Mouse (Mus musculus): ENCODE results near the gene Tnfsf13. TPM values are rescaled to one million over a fixed set of nuclear protein-coding genes. Genes with fewer than 3 reads are reported as not detected.

Gene Tnfsf13
- polyA plus RNA-seq (2014; fragmentation: Illumina TruSeq; extraction: RNeasy Lipid Tissue Mini Kit (QIAGEN cat#74804); ENCODE audit: low read depth, low replicate concordance), result 38.2 TPM

DNA sequence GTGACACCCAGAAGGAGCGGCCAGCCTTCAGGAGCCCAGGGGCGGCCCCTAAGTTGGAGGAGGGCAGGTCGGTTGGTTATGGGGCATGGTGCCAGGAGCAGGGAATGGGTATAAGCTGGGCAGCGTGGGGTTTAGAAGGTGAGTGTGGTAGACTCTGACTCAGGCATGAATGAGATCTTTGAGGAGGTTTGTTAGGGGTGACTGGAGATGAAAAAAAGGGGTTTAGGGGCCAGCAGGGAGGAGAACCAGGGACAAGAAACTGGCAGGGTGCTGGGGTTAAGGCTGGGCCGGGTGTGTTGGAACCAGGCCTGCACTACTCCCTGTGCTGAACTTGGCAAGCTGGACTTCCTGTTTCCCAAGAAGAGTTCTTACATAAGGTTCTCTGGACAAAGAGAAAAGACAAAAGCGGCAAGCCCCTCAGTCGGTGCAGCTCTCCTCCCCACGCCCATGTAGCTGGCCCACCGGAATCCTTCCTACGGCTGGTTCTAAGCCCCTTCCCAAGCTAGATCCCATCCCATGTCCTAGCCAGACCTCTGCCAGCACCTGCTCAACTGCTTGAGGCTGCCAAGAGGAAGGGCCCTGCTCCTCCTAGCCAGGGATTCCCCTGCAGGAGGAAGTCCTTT is at the start of gene Tnfsf13:
Gene Tnfsf13, minus strand, starts transcription at position 259 of the 623 bp plus-strand sequence.

DNA sequence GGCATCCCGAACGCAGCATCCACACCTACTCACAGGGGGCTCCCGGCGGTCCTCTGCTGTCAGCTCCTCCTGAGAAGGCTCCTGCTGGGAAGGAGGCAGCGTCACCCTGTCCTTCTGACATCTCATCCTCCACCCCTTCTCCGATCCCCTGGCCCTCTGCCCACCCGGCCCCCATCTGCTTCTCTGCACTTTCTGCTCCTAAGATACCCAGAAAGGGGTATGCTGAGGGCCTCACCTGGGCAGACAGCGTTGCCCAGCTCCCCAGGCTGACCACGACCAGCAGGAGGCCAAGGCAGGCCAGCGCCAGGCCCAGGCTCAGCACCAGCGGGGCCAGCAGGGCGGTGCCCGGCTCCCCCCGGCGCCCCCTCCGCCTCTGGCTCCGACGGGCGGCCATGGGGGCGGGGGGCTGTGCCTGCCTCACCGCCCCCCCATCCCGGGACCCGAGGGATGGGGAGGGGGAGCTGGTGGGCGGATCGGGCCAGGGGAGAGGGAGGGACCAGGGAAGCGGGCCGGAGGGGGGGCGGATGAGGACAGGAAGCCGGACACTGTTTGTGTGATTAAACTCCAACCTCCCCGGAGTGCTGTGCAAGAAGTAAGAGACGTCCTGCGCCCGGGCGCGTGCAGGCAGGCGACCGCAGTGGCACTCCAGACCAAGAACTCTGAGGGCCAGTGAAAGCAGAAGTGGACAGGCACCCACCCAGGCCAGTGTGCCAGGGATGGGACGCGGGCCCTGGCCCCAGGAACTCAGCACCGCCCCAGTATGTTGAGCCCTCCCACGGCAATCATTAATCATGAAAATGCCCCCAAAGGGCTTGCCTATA is 10.0 kb upstream of the Tnfsf13 start, which contains the start of the genes Tnfsf12 and Tnfsfm13:
Gene Tnfsf12, minus strand, starts transcription at position 489 of the 821 bp plus-strand sequence.
Gene Tnfsfm13, minus strand, starts transcription at position 738 of the 821 bp plus-strand sequence.

DNA sequence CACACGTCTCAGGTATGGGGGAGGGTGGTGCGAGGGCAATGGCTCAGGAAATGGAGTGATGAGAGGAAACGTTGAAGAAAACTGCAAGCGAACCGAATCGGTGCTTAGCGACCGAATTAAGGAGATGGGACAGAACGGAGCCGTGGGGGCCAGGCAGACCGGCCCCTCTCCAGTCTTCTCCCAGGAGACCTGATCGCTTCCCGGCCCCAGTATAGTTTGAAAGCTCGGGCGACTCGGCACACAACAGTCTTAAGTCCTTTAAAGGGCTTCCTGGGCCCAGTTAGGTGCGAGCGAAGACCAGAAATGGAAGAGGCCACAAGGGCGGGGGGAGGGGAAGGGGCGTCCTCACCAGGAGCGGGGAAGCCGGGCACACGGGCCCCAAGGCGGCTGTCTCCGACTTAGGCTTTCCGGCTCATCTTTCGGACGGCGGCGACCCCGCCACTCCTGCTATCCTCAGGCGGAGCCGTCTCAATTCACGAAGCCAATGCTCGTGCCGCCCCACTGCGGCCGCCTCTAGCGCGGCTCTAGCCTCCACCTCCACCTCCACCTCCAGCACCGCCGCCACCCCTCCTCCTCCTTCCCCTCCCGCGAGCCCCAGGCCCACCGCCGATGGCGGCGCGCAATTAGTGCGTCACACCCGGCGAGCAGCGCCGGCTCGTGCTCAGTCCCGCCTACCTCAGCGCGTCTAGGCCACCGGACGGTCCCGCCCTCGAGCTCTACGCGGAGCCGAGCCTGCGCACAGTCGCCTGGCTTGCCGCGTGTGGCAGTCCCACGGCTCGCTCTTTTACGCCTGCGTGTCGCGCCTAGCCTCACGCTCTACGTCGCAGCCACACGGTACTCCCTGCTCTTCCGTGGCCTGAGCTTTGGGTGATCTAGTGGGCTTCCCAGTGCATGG is 4.0 kb downstream of the Tnfsf13 start, which contains the start of gene Senp3:
Gene Senp3, minus strand, starts transcription at position 771 of the 895 bp plus-strand sequence.

DNA sequence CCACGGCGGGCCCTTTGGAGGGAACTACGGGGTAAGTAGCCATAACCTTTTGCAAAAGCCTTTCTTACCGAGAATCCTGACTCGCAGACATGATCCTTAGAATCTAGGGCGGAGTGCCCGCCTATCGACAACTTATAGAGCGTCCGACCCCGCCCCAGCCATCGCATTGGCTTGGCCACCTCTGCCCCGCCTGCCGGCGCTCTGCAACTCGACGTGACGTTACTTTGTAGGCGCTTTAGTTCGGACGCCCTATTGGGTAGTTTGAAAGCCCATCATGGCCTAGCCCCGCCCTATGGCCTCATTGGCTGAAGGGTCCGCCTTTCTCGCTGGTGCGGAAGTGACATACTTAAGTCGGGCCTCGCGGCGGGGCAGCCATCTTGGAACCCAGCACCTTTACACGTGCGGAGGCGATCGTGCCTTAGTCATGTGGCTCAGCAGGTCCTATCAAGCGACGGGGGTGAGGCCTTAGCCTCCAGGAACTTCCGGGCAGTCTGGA is 13.3 kb downstream of the Tnfsf13 start, which contains the start of gene Eif4a1:
Gene Eif4a1, minus strand, starts transcription at position 213 of the 496 bp plus-strand sequence.

DNA sequence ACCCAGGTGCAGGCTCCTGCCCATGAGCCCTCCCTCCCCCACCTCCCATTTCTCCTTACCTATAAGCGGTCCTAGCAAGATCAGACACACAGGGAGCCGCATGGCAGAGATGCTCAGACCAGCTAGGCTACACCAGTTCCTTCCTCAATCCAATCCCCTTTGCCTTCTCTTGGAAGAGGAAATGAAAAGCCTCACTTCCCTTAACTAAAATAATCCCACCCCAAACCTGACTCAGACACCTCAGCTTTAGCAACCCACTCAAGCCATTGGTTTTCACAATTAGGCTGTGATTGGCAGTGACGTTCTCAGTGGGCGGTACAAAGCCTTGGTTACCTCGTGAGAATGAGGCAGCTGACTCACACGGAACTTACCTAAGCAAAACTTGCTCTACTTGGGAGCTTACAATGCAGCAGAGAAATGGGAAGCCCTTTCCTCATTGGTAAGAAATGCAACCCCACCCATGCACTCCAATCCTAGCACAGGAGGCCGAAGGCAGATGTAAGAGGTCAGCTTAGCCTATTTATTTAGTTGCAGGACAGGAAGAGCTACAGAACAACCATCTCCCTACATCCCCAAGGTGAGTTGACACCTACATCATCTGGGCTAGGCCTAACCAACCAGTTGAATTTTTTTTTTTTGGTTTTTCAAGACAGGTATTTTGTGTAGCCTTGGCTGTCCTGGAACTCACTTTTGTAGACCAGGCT is 19.5 kb downstream of the Tnfsf13 start, which contains the start of gene Cd68:
Gene Cd68, minus strand, starts transcription at position 193 of the 704 bp plus-strand sequence.

DNA sequence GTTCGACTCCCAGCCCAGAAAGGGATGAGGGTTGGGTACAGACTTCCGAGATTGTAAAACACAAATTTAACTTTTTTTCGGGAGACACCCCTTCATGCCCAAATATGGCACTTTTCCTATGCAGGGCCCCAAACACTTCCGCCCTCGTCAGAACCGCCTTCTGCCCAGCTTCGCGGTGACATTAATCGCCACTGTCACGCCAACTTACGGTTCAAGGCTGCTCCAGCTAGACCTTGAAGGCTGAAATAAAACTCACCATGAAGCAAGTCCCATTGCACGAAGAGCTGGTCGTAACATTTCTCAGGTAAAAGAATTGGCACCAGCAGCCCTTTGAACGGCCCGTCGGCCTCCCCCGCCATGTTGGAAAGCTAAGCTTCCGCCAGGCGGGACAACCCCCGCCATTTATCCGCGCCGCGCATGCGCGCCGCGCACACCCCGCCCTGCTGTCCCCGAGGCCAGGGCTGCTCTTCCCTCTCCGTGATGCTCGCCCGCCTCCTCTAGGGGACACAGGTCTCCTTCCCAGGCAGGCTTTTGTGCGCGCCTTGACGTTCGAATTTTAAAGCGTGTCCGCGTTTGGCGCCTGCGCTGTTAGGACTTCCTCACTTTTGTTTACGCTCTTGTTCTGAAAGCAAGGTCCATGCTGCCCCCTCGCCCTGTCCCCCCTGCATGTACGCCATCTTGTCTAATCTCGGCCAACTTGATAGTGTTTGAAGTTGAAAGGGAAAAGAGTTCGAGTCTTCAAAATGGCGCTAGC is 23.2 kb downstream of the Tnfsf13 start, which contains the start of gene Mpdu1:
Gene Mpdu1, minus strand, starts transcription at position 430 of the 754 bp plus-strand sequence.

DNA sequence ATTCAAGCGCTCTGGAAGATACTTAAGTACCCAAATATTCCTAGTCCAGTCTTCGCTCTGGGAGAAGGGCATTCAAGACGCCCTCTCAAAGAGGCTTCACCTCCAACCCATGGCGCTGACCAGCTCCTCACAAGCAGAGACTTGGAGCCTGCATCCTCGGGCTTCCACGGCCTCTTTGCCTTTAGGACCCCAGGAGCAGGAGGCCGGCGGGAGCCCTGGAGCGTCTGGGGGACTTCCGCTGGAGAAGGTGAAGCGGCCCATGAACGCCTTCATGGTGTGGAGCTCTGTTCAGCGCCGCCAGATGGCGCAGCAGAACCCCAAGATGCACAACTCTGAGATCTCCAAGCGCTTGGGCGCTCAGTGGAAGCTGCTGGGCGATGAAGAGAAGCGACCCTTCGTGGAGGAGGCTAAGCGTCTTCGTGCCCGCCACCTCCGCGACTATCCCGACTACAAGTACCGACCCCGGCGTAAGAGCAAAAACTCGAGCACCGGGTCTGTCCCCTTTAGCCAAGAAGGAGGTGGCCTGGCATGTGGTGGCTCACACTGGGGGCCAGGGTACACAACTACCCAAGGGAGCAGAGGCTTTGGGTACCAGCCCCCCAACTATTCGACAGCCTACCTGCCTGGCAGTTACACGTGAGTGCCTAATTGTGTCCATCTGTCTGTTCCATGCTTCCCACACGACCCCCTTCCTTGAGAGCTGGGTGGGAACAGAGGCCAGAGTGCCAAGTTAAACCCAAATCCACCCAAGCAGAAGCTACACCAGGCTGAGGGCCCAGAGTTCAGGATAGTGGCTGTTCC is 30.1 kb downstream of the Tnfsf13 start, which contains the start of gene Sox15:
Gene Sox15, plus strand, starts transcription at position 51 of the 801 bp plus-strand sequence.

Other genes with a start within 250 kb of the Tnfsf13 start
- 0.13 TPM for gene Dnah2, start 136.7 kb downstream of the Tnfsf13 start, polyA plus RNA-seq (2014; fragmentation: Illumina TruSeq; extraction: RNeasy Lipid Tissue Mini Kit (QIAGEN cat#74804); ENCODE audit: low read depth, low replicate concordance)
- gene Efnb3, start 125.6 kb downstream of the Tnfsf13 start, polyA plus RNA-seq (2014; fragmentation: Illumina TruSeq; extraction: RNeasy Lipid Tissue Mini Kit (QIAGEN cat#74804); ENCODE audit: low read depth, low replicate concordance), result 0.38 TPM
- gene Wrap53, start 105.5 kb downstream of the Tnfsf13 start, polyA plus RNA-seq (2014; fragmentation: Illumina TruSeq; extraction: RNeasy Lipid Tissue Mini Kit (QIAGEN cat#74804); ENCODE audit: low read depth, low replicate concordance), result 1.9 TPM
- gene Trp53, start 105.4 kb downstream of the Tnfsf13 start, polyA plus RNA-seq (2014; fragmentation: Illumina TruSeq; extraction: RNeasy Lipid Tissue Mini Kit (QIAGEN cat#74804); ENCODE audit: low read depth, low replicate concordance), result 6.8 TPM
- gene Atp1b2, start 79.8 kb downstream of the Tnfsf13 start, polyA plus RNA-seq (2014; fragmentation: Illumina TruSeq; extraction: RNeasy Lipid Tissue Mini Kit (QIAGEN cat#74804); ENCODE audit: low read depth, low replicate concordance), result 6.9 TPM
- gene Shbg, start 67.9 kb downstream of the Tnfsf13 start, polyA plus RNA-seq (2014; fragmentation: Illumina TruSeq; extraction: RNeasy Lipid Tissue Mini Kit (QIAGEN cat#74804); ENCODE audit: low read depth, low replicate concordance), result not detected
- gene Sat2, start 63.8 kb downstream of the Tnfsf13 start, polyA plus RNA-seq (2014; fragmentation: Illumina TruSeq; extraction: RNeasy Lipid Tissue Mini Kit (QIAGEN cat#74804); ENCODE audit: low read depth, low replicate concordance), result 1.7 TPM
- 12.4 TPM for gene Fxr2, start 52.8 kb downstream of the Tnfsf13 start, polyA plus RNA-seq (2014; fragmentation: Illumina TruSeq; extraction: RNeasy Lipid Tissue Mini Kit (QIAGEN cat#74804); ENCODE audit: low read depth, low replicate concordance)
- not detected for gene Sox15, start 30.5 kb downstream of the Tnfsf13 start, polyA plus RNA-seq (2014; fragmentation: Illumina TruSeq; extraction: RNeasy Lipid Tissue Mini Kit (QIAGEN cat#74804); ENCODE audit: low read depth, low replicate concordance)
- gene Mpdu1, start 23.1 kb downstream of the Tnfsf13 start, polyA plus RNA-seq (2014; fragmentation: Illumina TruSeq; extraction: RNeasy Lipid Tissue Mini Kit (QIAGEN cat#74804); ENCODE audit: low read depth, low replicate concordance), result 20.3 TPM
- 2.6 TPM for gene Cd68, start 19.6 kb downstream of the Tnfsf13 start, polyA plus RNA-seq (2014; fragmentation: Illumina TruSeq; extraction: RNeasy Lipid Tissue Mini Kit (QIAGEN cat#74804); ENCODE audit: low read depth, low replicate concordance)
- gene Eif4a1, start 13.4 kb downstream of the Tnfsf13 start, polyA plus RNA-seq (2014; fragmentation: Illumina TruSeq; extraction: RNeasy Lipid Tissue Mini Kit (QIAGEN cat#74804); ENCODE audit: low read depth, low replicate concordance), result 463 TPM
- gene Senp3, start 3.7 kb downstream of the Tnfsf13 start, polyA plus RNA-seq (2014; fragmentation: Illumina TruSeq; extraction: RNeasy Lipid Tissue Mini Kit (QIAGEN cat#74804); ENCODE audit: low read depth, low replicate concordance), result 129 TPM
- gene Tnfsf12, start 10.1 kb upstream of the Tnfsf13 start, polyA plus RNA-seq (2014; fragmentation: Illumina TruSeq; extraction: RNeasy Lipid Tissue Mini Kit (QIAGEN cat#74804); ENCODE audit: low read depth, low replicate concordance), result 1.6 TPM
- gene Tnfsfm13, start 10.3 kb upstream of the Tnfsf13 start, polyA plus RNA-seq (2014; fragmentation: Illumina TruSeq; extraction: RNeasy Lipid Tissue Mini Kit (QIAGEN cat#74804); ENCODE audit: low read depth, low replicate concordance), result 8.2 TPM
- gene Polr2a, start 72.9 kb upstream of the Tnfsf13 start, polyA plus RNA-seq (2014; fragmentation: Illumina TruSeq; extraction: RNeasy Lipid Tissue Mini Kit (QIAGEN cat#74804); ENCODE audit: low read depth, low replicate concordance), result 25.7 TPM
- gene Slc35g3, start 76.2 kb upstream of the Tnfsf13 start, polyA plus RNA-seq (2014; fragmentation: Illumina TruSeq; extraction: RNeasy Lipid Tissue Mini Kit (QIAGEN cat#74804); ENCODE audit: low read depth, low replicate concordance), result not detected
- gene Zbtb4, start 80.1 kb upstream of the Tnfsf13 start, polyA plus RNA-seq (2014; fragmentation: Illumina TruSeq; extraction: RNeasy Lipid Tissue Mini Kit (QIAGEN cat#74804); ENCODE audit: low read depth, low replicate concordance), result 17.7 TPM
- gene Chrnb1, start 110.2 kb upstream of the Tnfsf13 start, polyA plus RNA-seq (2014; fragmentation: Illumina TruSeq; extraction: RNeasy Lipid Tissue Mini Kit (QIAGEN cat#74804); ENCODE audit: low read depth, low replicate concordance), result 4.0 TPM
- gene Fgf11, start 116.1 kb upstream of the Tnfsf13 start, polyA plus RNA-seq (2014; fragmentation: Illumina TruSeq; extraction: RNeasy Lipid Tissue Mini Kit (QIAGEN cat#74804); ENCODE audit: low read depth, low replicate concordance), result 9.5 TPM
- 11.7 TPM for gene Tmem102, start 119.8 kb upstream of the Tnfsf13 start, polyA plus RNA-seq (2014; fragmentation: Illumina TruSeq; extraction: RNeasy Lipid Tissue Mini Kit (QIAGEN cat#74804); ENCODE audit: low read depth, low replicate concordance)
- gene Gm39566, start 129.5 kb upstream of the Tnfsf13 start, polyA plus RNA-seq (2014; fragmentation: Illumina TruSeq; extraction: RNeasy Lipid Tissue Mini Kit (QIAGEN cat#74804); ENCODE audit: low read depth, low replicate concordance), result not detected
- not detected for gene Spem2, start 132.7 kb upstream of the Tnfsf13 start, polyA plus RNA-seq (2014; fragmentation: Illumina TruSeq; extraction: RNeasy Lipid Tissue Mini Kit (QIAGEN cat#74804); ENCODE audit: low read depth, low replicate concordance)
- not detected for gene Spem1, start 136.4 kb upstream of the Tnfsf13 start, polyA plus RNA-seq (2014; fragmentation: Illumina TruSeq; extraction: RNeasy Lipid Tissue Mini Kit (QIAGEN cat#74804); ENCODE audit: low read depth, low replicate concordance)
- 0.88 TPM for gene Nlgn2, start 152.0 kb upstream of the Tnfsf13 start, polyA plus RNA-seq (2014; fragmentation: Illumina TruSeq; extraction: RNeasy Lipid Tissue Mini Kit (QIAGEN cat#74804); ENCODE audit: low read depth, low replicate concordance)
- gene Tmem256, start 152.7 kb upstream of the Tnfsf13 start, polyA plus RNA-seq (2014; fragmentation: Illumina TruSeq; extraction: RNeasy Lipid Tissue Mini Kit (QIAGEN cat#74804); ENCODE audit: low read depth, low replicate concordance), result 18.5 TPM
- gene Plscr3, start 160.6 kb upstream of the Tnfsf13 start, polyA plus RNA-seq (2014; fragmentation: Illumina TruSeq; extraction: RNeasy Lipid Tissue Mini Kit (QIAGEN cat#74804); ENCODE audit: low read depth, low replicate concordance), result 0.98 TPM
- gene Tnk1, start 172.9 kb upstream of the Tnfsf13 start, polyA plus RNA-seq (2014; fragmentation: Illumina TruSeq; extraction: RNeasy Lipid Tissue Mini Kit (QIAGEN cat#74804); ENCODE audit: low read depth, low replicate concordance), result 5.4 TPM
- not detected for gene Tmem95, start 192.2 kb upstream of the Tnfsf13 start, polyA plus RNA-seq (2014; fragmentation: Illumina TruSeq; extraction: RNeasy Lipid Tissue Mini Kit (QIAGEN cat#74804); ENCODE audit: low read depth, low replicate concordance)
- gene Kctd11, start 195.6 kb upstream of the Tnfsf13 start, polyA plus RNA-seq (2014; fragmentation: Illumina TruSeq; extraction: RNeasy Lipid Tissue Mini Kit (QIAGEN cat#74804); ENCODE audit: low read depth, low replicate concordance), result 2.9 TPM
- 0.57 TPM for gene Acap1, start 209.8 kb upstream of the Tnfsf13 start, polyA plus RNA-seq (2014; fragmentation: Illumina TruSeq; extraction: RNeasy Lipid Tissue Mini Kit (QIAGEN cat#74804); ENCODE audit: low read depth, low replicate concordance)
- gene 2810408A11Rik, start 215.2 kb upstream of the Tnfsf13 start, polyA plus RNA-seq (2014; fragmentation: Illumina TruSeq; extraction: RNeasy Lipid Tissue Mini Kit (QIAGEN cat#74804); ENCODE audit: low read depth, low replicate concordance), result 3.7 TPM
- 2.6 TPM for gene Neurl4, start 215.3 kb upstream of the Tnfsf13 start, polyA plus RNA-seq (2014; fragmentation: Illumina TruSeq; extraction: RNeasy Lipid Tissue Mini Kit (QIAGEN cat#74804); ENCODE audit: low read depth, low replicate concordance)
- 18.3 TPM for gene Gps2, start 228.1 kb upstream of the Tnfsf13 start, polyA plus RNA-seq (2014; fragmentation: Illumina TruSeq; extraction: RNeasy Lipid Tissue Mini Kit (QIAGEN cat#74804); ENCODE audit: low read depth, low replicate concordance)
- gene Eif5a, start 236.2 kb upstream of the Tnfsf13 start, polyA plus RNA-seq (2014; fragmentation: Illumina TruSeq; extraction: RNeasy Lipid Tissue Mini Kit (QIAGEN cat#74804); ENCODE audit: low read depth, low replicate concordance), result 144 TPM

Data from sigmoid colon, adult 10 weeks (tissue).